Mouse (Mus musculus): Measurements from ENCODE around the gene Slc35b3. TPM values are rescaled to one million over a fixed set of nuclear protein-coding genes. Genes with fewer than 3 reads are reported as not detected.

Slc35b3 gene
- total RNA-seq, 2 experiments from 2014 or later: 5.3 to 5.9 TPM

DNA sequence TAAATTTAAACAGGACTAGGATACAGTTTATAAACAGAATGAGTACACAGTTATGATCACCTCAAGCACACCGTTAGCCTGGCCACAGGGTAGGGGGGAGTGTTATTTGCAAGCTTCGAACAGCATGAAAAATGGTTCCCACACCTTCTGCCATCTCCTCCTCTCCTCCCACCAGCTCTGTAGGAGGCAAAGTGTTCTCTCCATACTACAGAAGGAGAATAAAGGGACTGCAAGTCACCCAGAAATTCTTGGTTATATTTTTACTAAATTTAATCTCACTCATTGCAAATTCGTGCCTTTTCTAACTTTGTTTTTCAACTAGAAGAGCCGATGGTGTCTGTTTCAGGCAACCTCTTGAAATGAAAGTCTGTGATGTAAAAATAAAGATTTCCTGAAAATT, 18.9 kb downstream of the Slc35b3 start:
- no peak for DNase-seq

DNA sequence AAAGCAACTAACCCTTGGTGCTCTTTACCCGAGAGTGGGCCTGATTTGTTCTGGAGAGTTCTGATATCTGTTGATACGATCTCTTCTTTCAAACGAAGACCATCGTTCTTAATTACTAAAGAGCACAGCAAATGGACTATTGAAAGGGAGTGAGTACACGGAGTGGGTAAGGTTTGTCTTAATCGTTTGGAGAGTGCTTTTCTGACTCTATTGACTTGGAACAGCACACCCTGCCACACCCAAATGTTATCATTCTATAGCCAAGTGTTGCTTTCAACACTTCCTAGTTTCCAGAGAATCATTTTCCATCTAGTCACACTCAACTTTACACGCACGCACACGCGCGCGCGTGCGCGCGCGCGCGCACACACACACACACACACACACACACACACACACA, 19.4 kb downstream of the Slc35b3 start:
- intact Hi-C loops (cut with DNase I): no loop called here
- DNase-seq: no peak

More for the DNA sequence above, 18.9 kb downstream of the Slc35b3 start:
- intact Hi-C loops (cut with DNase I): no loop called here

DNA sequence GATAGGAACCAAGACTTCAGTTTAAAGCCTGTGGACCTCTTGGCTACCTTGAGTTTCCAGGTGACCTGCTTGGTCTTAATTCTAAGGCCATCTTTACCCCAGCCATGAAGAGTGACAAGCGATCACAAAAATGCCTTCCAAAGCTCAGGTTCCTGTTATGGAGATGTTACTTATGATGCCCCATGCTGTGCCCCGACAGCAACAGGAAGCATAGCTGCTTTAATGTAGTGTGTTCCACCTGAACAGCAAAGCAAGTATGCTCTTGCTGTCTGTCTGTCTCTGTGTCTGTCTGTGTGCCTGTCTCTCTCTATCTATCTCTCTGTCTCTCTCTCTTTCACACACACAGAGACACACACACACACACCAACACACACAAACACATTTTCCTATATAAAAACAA, 22.2 kb downstream of the Slc35b3 start:
- intact Hi-C loops (cut with DNase I): no loop called here
- DNase-seq: no peak

DNA sequence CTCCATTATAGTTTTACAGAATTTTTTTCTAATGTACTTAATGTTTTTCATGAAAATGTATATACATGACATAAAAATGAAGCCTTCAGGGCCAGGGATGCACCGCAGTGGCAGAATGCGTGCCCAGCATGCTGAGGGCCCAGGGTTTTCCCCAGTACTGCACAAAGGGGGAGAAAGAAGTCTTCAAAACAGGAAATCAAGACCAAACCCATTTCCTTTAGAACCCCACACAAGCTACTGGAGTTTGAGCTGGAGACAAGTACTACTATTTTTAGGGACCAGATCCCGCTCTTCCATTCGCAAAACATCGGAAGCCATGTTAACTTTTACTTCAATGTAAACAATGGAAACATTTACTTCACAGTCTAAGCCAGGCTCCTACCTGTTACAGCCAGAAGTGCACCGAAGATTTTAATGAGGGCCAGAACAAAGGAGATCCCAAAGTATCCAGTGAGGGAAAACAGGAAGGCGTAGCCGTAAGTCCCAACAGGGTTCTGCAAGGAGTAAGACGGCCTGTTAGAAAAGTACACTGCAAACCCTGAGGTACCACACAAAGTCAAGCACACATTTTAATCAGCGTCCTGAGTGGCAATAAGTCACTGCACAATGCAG, 23.7 kb downstream of the Slc35b3 start:
- no peak for DNase-seq
- intact Hi-C loops (cut with DNase I): no loop called here

DNA sequence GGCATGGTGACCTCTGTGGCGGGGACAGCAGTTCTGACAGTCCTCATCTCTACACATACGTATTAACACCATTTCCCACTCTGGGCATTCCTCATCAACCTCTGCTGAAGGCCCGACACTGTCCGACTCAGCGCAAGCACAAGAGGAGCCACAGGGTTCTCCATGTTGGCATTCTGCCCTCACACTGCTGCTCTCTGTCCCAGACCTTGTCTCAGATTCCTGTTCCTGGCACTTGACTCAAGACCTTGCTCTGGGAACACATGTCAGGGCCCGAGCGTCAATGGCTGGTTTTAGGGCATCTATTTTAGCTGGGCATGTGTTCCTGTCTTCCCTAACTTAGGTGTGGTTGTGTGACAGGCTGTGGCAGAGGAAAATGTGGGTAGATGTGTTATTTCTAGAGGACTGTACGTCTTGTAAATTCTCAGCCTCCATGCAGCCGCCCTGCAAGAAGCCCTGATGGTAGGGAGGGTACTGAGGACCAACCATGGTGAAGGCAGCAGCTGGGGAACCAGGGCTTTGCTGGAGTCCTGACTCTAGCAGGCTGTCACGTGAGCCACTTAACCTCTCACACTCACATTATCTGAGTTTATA, 24.7 kb downstream of the Slc35b3 start:
- intact Hi-C loops (cut with DNase I): no loop called here
- DNase-seq: no peak

DNA sequence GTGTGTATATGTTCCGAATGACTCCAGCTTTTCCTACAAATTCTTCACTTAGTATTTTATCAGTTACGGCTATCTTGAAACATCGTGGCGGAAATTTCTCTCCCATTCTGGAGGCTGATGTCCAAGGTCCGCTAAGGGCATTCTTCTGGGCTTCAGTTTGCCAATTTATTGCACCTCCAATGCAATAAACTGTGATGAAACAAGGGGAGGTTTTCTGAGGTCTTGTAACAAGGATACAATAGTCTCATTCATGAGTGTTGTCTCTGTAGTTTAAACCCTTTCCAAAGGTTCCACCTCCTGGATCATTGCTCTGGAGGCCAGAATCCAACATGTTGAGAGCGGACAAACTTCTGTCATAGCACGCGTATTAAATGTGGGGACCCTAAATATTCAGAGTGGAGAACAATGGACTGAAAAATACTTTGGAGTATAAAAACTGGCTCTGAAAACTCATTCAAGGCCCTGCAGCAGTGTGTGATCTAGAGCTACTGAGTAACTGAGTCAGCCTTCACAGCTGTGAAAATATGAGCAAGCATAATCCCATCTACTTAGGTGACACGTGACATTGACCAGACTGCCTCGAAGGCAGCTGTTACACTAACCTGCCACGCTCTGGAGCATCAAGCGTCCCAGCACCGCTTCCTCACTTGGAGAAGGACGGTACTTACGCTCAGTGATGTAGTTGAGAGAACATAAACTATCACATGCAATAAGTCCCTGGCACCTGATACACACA, 30.7 kb downstream of the Slc35b3 start:
- no peak for DNase-seq
- intact Hi-C loops (cut with DNase I): no loop called here

DNA sequence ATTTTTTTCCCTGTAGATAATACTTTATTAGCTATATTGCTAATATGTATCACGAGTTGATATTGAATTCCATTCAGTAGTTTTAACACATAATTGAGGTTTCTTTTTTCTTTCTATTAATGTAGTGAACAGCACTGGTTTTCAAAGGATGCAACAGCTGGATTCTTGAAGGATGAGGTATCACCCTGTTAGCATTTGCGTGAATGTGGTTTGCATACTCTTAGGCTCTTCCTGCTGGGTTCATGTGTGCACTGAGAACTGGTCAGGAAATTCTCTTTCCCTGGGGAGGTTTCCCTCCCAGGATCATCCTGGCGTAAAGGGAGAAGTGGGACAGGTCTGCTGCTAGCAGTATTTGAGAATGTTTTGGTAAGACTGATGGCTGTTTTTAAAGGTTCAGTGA, 38.0 kb downstream of the Slc35b3 start:
- intact Hi-C loops (cut with DNase I): no loop called here
- no peak for DNase-seq

DNA sequence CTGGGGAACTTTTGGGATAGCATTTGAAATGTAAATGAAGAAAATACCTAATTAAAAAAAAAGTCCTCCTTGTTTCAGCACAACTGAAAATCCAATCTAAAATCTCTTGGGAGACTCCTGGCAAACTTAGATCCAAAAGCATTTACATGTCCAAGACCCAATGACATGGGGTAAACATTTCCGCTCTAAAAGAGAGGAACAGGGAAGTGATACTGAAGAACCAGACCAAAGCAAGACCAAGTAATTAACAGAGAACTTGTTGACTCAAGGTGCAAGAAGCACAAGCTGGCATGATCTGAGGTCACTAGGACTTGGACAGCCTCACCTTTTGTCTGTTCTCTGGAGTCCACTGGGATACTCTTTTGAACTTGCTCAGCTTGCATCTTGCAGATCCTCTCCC, 39.4 kb downstream of the Slc35b3 start:
- intact Hi-C loops (cut with DNase I): no loop called here
- no peak for DNase-seq

DNA sequence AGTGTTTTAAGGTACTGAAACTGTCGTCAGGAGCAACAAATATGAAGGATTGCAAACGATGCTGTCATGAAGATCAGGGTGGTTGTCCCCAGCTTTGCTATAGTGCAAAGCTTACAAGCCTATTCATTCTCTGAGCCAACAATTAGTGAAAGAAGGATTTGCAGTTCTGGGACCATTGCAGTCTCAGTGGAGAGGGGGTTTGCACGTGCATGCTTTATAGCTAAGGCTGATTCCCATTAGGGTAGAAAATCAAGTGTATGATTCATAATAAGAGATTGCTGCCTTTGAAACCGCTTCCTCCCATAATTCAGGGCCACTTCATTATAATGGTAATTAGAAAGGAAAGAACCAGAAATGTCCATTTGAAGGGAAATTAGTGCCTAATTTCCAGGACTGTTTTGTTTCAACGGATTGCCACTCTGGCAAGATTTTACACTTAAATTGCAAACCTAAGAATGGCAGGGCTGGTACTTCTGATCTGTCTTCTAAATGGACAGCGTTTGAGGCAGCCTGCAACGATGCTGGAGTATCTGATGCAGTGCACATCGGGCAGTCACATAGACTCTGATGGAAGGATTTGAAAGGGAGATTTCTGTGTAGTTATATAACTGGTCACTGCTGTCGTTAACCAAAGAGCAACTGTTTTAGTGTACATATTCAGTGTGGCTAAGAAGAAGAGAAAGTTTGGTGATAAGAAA, 42.3 kb downstream of the Slc35b3 start:
- DNase-seq: no peak
- intact Hi-C loops (cut with DNase I): no loop called here

DNA sequence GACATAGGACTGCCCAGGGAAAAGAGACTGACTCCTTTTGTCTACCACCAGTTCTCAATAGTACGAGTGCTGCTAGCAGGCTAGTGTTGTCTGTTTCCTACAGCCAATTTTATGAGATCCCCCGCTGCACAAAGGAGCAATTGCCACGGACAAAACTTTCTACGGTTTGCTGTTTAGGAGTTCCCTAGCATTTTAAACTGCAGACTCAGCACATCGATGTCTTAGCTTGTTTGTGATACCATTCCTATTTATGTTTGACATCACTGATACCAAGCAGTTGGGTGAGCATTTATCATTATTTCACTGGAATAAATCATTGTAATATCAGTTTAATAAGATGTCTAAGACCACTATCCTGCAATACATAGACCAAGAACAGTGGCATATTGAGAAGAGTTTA, 43.1 kb downstream of the Slc35b3 start:
- intact Hi-C loops (cut with DNase I): no loop called here
- DNase-seq: no peak

DNA sequence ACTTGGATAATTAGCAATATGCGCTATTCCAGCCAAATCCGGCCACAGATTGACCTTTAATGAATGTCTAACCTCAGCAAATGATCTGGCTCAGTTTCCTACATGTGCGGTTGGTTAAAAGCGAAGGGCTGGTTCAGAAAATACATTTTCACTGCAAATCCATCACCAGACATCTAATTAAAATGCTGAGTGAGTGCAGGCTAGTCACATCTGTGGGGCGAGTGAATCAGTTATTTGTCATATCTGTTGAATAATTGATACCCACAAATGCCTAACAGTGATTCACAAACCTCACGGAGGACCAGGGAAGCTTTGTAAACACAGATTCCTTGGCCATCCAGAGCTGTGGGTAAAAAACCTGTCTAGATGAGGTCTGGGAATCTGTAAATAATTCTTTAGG, 45.9 kb downstream of the Slc35b3 start:
- intact Hi-C loops (cut with DNase I): no loop called here
- no peak for DNase-seq

DNA sequence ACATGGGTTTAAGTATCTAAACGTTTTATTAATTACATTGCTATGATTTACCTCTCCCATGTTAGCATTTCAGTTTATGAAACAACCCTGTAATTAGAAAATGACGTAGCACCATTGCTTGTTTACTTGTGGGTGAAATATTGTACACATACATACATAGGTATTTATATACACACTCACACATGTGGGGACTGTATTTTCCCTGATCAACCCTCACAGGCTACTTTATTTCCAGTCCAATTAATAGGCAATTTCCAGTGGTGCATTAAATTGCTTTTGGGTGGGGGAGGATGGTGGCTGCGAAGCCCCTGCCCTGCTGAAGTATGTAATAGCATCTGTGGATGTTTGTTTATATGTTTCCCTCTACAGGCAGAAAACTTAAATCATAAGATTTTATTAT, 68.3 kb downstream of the Slc35b3 start:
- intact Hi-C loops (cut with DNase I): no loop called here
- DNase-seq: no peak
